Mouse (Mus musculus) CH12.LX (cell line): Measurements from ENCODE around the gene Zscan21.

Experiments
- CTCF ChIP-seq, 2 experiments: IDR thresholded peaks in 1 of 2; conservative IDR thresholded peaks in 1 of 2; 2 replicates each; pipeline ENCODE4 v1.5.1; 2011 to 2012; ENCODE audit warnings: low read depth in 2 of 2, low read length in 2 of 2, improper control_type of control experiment in 1 of 2, inconsistent platforms in 1 of 2, mild to moderate bottlenecking in 1 of 2, moderate library complexity in 1 of 2
- ELF1 ChIP-seq: IDR thresholded peaks from 2 replicates; pipeline ENCODE4 v1.6.1; 2014; ENCODE audit warnings: low read depth, mild to moderate bottlenecking, inconsistent platforms, low read length, improper control_type of control experiment
- EP300 ChIP-seq: IDR thresholded peaks from 2 replicates; pipeline ENCODE4 v1.6.1; 2011; ENCODE audit warnings: low read length, improper control_type of control experiment
- JUN ChIP-seq: IDR thresholded peaks from 2 replicates; pipeline ENCODE4 v1.6.1; 2011; ENCODE audit warnings: low read depth, mild to moderate bottlenecking, low read length, improper control_type of control experiment, moderate library complexity; ENCODE audit not compliant: insufficient read depth
- JUND ChIP-seq: conservative IDR thresholded peaks from 2 replicates; pipeline ENCODE4 v1.6.1; 2011; ENCODE audit warnings: low read depth, low read length, improper control_type of control experiment
- KAT2A ChIP-seq: IDR thresholded peaks from 2 replicates; pipeline ENCODE4 v1.6.1; 2012; ENCODE audit warnings: low read length, improper control_type of control experiment, inconsistent platforms; ENCODE audit not compliant: insufficient replicate concordance
- MAFK ChIP-seq: IDR thresholded peaks from 2 replicates; pipeline ENCODE4 v1.6.1; 2011; ENCODE audit warnings: low read length, improper control_type of control experiment; ENCODE audit not compliant: insufficient replicate concordance
- MYC ChIP-seq: IDR thresholded peaks from 2 replicates; pipeline ENCODE4 v1.6.1; 2011; ENCODE audit warnings: low read depth, mild to moderate bottlenecking, improper control_type of control experiment, low read length
- NRF1 ChIP-seq: IDR thresholded peaks from 2 replicates; pipeline ENCODE4 v1.6.1; 2014; ENCODE audit warnings: low read depth, mild to moderate bottlenecking, inconsistent platforms, low read length, improper control_type of control experiment, moderate library complexity
- POLR2A ChIP-seq: IDR thresholded peaks from 2 replicates; pipeline ENCODE4 v1.6.1; 2011; ENCODE audit warnings: low read depth, mild to moderate bottlenecking, improper control_type of control experiment, low read length
- SMC3 ChIP-seq: IDR thresholded peaks from 2 replicates; pipeline ENCODE4 v1.6.1; 2011; ENCODE audit warnings: low read depth, low read length, improper control_type of control experiment
- TBP ChIP-seq: conservative IDR thresholded peaks from 2 replicates; pipeline ENCODE4 v1.6.1; 2011; ENCODE audit warnings: low read depth, low read length, improper control_type of control experiment
- USF2 ChIP-seq: conservative IDR thresholded peaks from 2 replicates; pipeline ENCODE4 v1.6.1; 2011; ENCODE audit warnings: low read depth, low read length, improper control_type of control experiment

GRCm38 (mm10) chr5:138073803-138074202 lies 42.9 kb upstream of the Zscan21 start:
- no peak for TF ChIP-seq CTCF (conservative IDR thresholded peaks at IDR 0.05 in 1 of 2, IDR thresholded peaks at IDR 0.05 in 1 of 2; ENCODE audit: low read depth in 2 of 2, low read length in 2 of 2)
- TF ChIP-seq USF2, result no peak
- TF ChIP-seq MYC, result no peak
- TF ChIP-seq SMC3, result no peak
- TF ChIP-seq EP300, result no peak
- TF ChIP-seq NRF1, result no peak
- TF ChIP-seq JUN, result no peak
- TF ChIP-seq ELF1, result no peak
- TF ChIP-seq MAFK, result no peak
- no peak for TF ChIP-seq TBP
- no peak for TF ChIP-seq POLR2A
- no peak for TF ChIP-seq KAT2A
- no peak for TF ChIP-seq JUND
